Mouse (Mus musculus) hematopoietic stem cell, adult 5-6 weeks (primary cell): ENCODE data around the gene Fbxl16. TPM values are rescaled to one million over a fixed set of nuclear protein-coding genes. Genes with fewer than 3 reads are reported as not detected.

Experiments used
- ATAC-seq, 2 experiments: fragments of 125-278 bp in 1 of 2; replicated peaks in 1 of 2; 2 replicates each; pipeline ENCODE4 v1.8.0; 2016 to 2017; ENCODE audit warnings: inconsistent platforms in 2 of 2, mild to moderate bottlenecking in 2 of 2, moderate number of reproducible peaks in 2 of 2, low read depth in 1 of 2, moderate TSS enrichment in 1 of 2; ENCODE audit not compliant: low FRiP score in 2 of 2, poor library complexity in 2 of 2, severe bottlenecking in 2 of 2, insufficient read depth in 1 of 2, low TSS enrichment in 1 of 2
- total RNA-seq: library from RNA; stranded (forward); fragments of 172-1452, 232-1000 nt; gene quantifications from 2 replicates; pipeline ENCODE4 v1.2.3, GENCODE M21; 2017

Fbxl16 gene
- total RNA-seq, 1 experiment from 2014 or later = not detected

DNA sequence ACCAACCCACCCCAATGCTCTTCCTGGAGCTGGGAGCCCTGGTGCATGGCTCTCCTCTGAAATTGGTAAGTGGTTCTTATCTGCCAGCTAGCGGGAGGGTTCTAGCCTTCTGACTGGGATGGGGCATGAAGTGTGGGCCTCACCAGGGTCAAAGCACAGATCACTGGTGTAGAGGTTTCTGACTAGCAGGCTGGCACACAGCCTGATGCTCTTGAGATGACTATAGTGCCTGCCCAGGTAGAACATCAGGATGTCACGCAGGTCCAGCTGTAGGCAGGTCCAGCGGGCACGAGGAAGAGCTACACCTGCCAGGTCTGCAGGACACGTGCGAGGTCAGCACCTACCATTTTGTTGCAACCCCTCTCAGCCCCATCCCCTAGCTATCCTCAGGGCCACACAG lies 51.3 kb downstream of the Fbxl16 start:
- no peak for ATAC-seq

DNA sequence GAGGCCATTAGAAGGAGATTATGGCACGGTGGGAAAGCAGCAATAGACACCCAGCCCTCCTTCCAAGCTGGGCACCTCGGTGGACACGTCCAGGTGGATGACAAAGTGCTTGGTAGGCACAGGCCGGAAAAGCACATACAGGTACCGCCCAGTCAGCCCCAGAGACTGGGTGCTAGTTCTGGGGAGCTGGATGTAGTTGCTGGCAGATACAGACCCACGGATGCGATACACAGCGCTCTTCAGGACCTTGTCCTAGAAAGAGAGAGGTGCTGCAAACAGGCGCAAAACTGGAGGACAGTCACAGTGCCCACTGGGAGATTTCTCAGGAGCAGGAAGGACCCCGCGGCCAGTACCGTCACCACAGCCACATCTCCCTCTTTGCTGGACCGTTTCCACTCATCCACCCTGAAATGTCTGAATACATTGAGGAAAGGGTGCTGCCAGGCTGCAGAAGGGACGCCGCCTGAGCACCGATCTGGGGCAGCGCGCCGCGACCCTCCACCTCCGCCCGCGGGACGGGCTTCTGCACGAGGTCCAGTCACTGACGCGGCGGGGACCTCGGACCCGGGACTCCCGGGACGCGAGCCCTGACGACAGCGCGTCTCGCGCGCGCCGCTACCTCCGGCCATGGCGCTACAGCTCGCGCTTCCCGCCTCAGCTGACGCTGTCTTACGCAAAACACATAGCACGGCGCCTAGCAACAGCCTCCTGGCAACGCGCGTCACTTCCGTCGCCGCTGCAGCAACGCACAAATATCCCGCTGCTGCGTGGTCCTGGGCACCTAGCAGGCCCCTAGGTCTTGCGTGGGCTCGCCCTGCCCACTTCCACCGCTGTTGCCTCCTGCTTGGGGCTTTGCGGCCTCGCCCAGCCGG lies 52.2 kb downstream of the Fbxl16 start, which contains the start of gene Wdr90:
Wdr90 (minus strand) TSS at position 670 of the 872 bp plus-strand sequence.
- peak; percentile 97 for ATAC-seq

GRCm38 (mm10) chr17:25861704-25862612 lies 53.1 kb downstream of the Fbxl16 start:
- ATAC-seq = no peak

DNA sequence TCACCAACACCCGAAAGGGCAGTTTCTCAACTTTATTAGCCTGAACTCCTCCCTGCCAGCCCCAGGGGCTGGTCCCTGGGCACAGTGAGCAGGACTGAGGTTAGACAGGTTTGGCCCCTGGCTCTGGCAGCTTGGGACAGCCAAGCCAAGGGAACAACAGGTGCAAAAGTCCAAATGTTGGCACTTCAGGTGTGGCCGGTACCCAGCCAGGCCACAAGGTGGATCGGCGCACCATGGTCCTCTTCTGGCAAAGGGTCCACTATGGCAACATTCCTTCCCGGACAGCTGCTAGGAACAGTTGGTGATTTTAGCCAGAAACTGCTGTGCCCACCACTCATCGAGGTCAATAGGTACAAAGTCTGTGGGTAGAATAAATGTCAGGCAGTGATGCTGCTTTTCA lies 54.8 kb downstream of the Fbxl16 start:
- ATAC-seq = no peak

- no peak for ATAC-seq
Measured at GRCm38 (mm10) chr17:25864311-25864710, 55.4 kb downstream of the Fbxl16 start.

- no peak for ATAC-seq
Measured at GRCm38 (mm10) chr17:25865288-25865687, 56.4 kb downstream of the Fbxl16 start.

DNA sequence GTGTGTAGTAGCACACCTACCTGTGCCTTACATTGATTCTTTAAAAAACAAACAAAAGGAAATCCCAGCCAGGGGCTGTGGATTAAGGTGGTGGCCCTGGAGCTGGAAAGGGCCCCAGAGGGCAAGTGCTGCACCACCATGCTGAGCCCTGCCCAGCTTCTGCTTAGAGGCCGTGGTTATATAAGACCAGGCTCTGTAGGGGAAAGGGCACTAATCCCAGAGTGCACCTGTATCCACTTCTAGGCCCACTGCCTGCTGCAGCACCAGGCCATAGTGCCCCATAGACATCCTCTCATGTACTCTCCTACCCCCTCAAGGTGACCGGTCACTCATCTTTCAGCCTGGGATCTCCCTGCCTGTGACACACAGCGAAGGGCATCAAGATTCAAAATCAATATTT lies 57.3 kb downstream of the Fbxl16 start:
- ATAC-seq = no peak

DNA sequence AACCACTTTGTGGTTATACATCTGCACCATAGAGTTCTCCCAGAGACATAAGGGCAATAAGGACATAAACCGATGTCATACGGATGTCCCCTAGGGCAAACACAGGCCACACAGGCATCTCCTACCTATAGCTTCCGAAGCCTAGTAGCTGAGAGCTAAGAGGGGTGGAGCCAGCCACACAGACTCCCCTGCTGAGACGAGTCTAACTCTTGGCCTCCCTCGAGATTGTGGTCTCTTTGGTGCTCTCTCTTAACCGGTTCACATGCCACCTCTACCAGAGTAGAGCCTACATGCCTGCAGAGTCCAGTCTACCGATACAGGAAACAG lies 58.6 kb downstream of the Fbxl16 start:
- ATAC-seq = peak in 1 of 2 experiments; percentile 14; a peak in 1 of 4 replicates

- ATAC-seq = peak; percentile 17 to 29; a peak in 2 of 4 replicates
Measured at GRCm38 (mm10) chr17:25867836-25868600, 59.1 kb downstream of the Fbxl16 start.

GRCm38 (mm10) chr17:25868601-25869191 lies 59.8 kb downstream of the Fbxl16 start, which contains the start of gene Mcrip2:
Gene Mcrip2 (minus strand): TSS chr17:25868764.
- ATAC-seq = peak; percentile 70 to 83

DNA sequence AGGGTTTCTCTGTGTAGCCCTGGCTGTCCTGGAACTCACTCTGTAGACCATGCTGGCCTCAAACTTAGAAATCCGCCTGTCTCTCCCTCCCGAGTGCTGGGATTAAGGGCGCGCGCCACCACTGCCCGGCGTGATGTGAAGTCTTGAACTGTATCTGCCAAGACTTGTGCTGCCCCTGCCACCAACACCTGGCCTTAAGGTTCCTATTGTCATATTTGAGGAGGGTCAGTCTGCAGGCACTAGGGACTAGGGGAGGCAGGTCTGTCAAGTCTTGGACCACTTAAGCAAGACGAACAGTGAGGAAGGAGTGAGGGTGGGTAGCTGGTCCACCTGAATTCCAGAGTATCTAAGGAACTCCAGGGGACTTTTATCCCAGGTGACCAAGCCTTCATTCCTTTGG lies 60.6 kb downstream of the Fbxl16 start:
- ATAC-seq = no peak

- ATAC-seq = no peak
Measured at GRCm38 (mm10) chr17:25869954-25870353, 61.1 kb downstream of the Fbxl16 start.

Other genes with a start within 250 kb of the Fbxl16 start
- not detected in 2 replicates for gene Sox8, start 238.4 kb upstream of the Fbxl16 start, total RNA-seq
- gene Lmf1, start 230.0 kb upstream of the Fbxl16 start, total RNA-seq = 6.7 and 12.1 TPM in 2 replicates
- not detected in 2 replicates for gene Gng13, start 91.9 kb upstream of the Fbxl16 start, total RNA-seq
- gene Chtf18, start 81.7 kb upstream of the Fbxl16 start, total RNA-seq = 11.9 and 12.8 TPM in 2 replicates
- gene Rpusd1, start 81.4 kb upstream of the Fbxl16 start, total RNA-seq = 1.8 and 4.6 TPM in 2 replicates
- gene Mslnl, start 73.0 kb upstream of the Fbxl16 start, total RNA-seq = not detected in 2 replicates
- gene Msln, start 54.7 kb upstream of the Fbxl16 start, total RNA-seq = not detected in 2 replicates
- gene Narfl, start 35.3 kb upstream of the Fbxl16 start, total RNA-seq = 13.4 and 21.5 TPM in 2 replicates
- 18.6 and 42.3 TPM in 2 replicates for gene Haghl, start 23.4 kb upstream of the Fbxl16 start, total RNA-seq
- 0.38 TPM in 1 of 2 replicates, not detected in the other for gene Ccdc78, start 22.5 kb upstream of the Fbxl16 start, total RNA-seq
- gene Fam173a, start 16.2 kb upstream of the Fbxl16 start, total RNA-seq = 21.1 and 33.3 TPM in 2 replicates
- gene AC134908.4, start 13.4 kb upstream of the Fbxl16 start, total RNA-seq = not detected in 2 replicates
- gene Metrn, start 11.9 kb upstream of the Fbxl16 start, total RNA-seq = 24.9 and 26.5 TPM in 2 replicates
- 16.5 and 17.6 TPM in 2 replicates for gene Wdr24, start 14.5 kb downstream of the Fbxl16 start, total RNA-seq
- gene Jmjd8, start 19.8 kb downstream of the Fbxl16 start, total RNA-seq = 23.2 and 25.3 TPM in 2 replicates
- 79.5 and 84.8 TPM in 2 replicates for gene Stub1, start 24.3 kb downstream of the Fbxl16 start, total RNA-seq
- gene Rhbdl1, start 28.2 kb downstream of the Fbxl16 start, total RNA-seq = not detected in 2 replicates
- gene Gm20683, start 32.7 kb downstream of the Fbxl16 start, total RNA-seq = 1.4 TPM in 1 of 2 replicates, not detected in the other
- 24.6 and 27.1 TPM in 2 replicates for gene Rhot2, start 35.8 kb downstream of the Fbxl16 start, total RNA-seq
- gene Wdr90, start 52.4 kb downstream of the Fbxl16 start, total RNA-seq = 13.0 and 13.6 TPM in 2 replicates
- 7.3 and 13.5 TPM in 2 replicates for gene Mcrip2, start 59.7 kb downstream of the Fbxl16 start, total RNA-seq
- gene Mettl26, start 66.0 kb downstream of the Fbxl16 start, total RNA-seq = 20.1 and 35.2 TPM in 2 replicates
- 0.79 and 1.1 TPM in 2 replicates for gene Wfikkn1, start 71.8 kb downstream of the Fbxl16 start, total RNA-seq
- gene Rab40c, start 110.6 kb downstream of the Fbxl16 start, total RNA-seq = 12.3 and 17.1 TPM in 2 replicates
- 33.8 and 47.5 TPM in 2 replicates for gene Pigq, start 135.9 kb downstream of the Fbxl16 start, total RNA-seq
- not detected in 2 replicates for gene Nhlrc4, start 135.9 kb downstream of the Fbxl16 start, total RNA-seq
- not detected in 2 replicates for gene A930017K11Rik, start 143.5 kb downstream of the Fbxl16 start, total RNA-seq
- 3.3 and 8.1 TPM in 2 replicates for gene Capn15, start 176.7 kb downstream of the Fbxl16 start, total RNA-seq